Mouse (Mus musculus) cortical plate, adult 2 months (tissue): Measurements from ENCODE around the gene Myo1a. TPM values are rescaled to one million over a fixed set of nuclear protein-coding genes. Genes with fewer than 3 reads are reported as not detected.

Experiments
- H3K27ac ChIP-seq: fragments of 200-500 bp; 2 replicates; pipeline ENCODE4 v1.5.1; 2012; ENCODE audit warnings: low read length, control low read depth, inconsistent platforms; ENCODE audit not compliant: insufficient read depth
- H3K4me1 ChIP-seq: fragments of 200-500 bp; 2 replicates; pipeline ENCODE4 v1.6.1; 2011; ENCODE audit warnings: low read length; ENCODE audit not compliant: control insufficient read depth, insufficient read depth
- H3K4me3 ChIP-seq: fragments of 200-500 bp; 2 replicates; pipeline ENCODE4 v1.5.1; 2011; ENCODE audit warnings: mild to moderate bottlenecking, low read length, control low read depth; ENCODE audit not compliant: insufficient read depth
- CTCF ChIP-seq: fragments of 200-500 bp; IDR thresholded peaks from 2 replicates; pipeline ENCODE4 v1.5.1; 2011; ENCODE audit warnings: mild to moderate bottlenecking, control low read depth, low read length; ENCODE audit not compliant: insufficient read depth; ENCODE audit errors: extremely low read depth
- POLR2A ChIP-seq: fragments of 200-500 bp; IDR thresholded peaks from 2 replicates; pipeline ENCODE4 v1.6.1; 2011; ENCODE audit warnings: mild to moderate bottlenecking, low read length, control low read depth; ENCODE audit not compliant: insufficient read depth; ENCODE audit errors: extremely low read depth
- polyA plus RNA-seq: library from polyadenylated mRNA; depleted of rRNA; stranded (reverse); fragments of >200 nt; gene quantifications from 2 replicates; pipeline ENCODE4 v1.2.3, GENCODE M21; 2012

The Myo1a gene
- polyA plus RNA-seq, 1 experiment: 1.7 TPM

DNA sequence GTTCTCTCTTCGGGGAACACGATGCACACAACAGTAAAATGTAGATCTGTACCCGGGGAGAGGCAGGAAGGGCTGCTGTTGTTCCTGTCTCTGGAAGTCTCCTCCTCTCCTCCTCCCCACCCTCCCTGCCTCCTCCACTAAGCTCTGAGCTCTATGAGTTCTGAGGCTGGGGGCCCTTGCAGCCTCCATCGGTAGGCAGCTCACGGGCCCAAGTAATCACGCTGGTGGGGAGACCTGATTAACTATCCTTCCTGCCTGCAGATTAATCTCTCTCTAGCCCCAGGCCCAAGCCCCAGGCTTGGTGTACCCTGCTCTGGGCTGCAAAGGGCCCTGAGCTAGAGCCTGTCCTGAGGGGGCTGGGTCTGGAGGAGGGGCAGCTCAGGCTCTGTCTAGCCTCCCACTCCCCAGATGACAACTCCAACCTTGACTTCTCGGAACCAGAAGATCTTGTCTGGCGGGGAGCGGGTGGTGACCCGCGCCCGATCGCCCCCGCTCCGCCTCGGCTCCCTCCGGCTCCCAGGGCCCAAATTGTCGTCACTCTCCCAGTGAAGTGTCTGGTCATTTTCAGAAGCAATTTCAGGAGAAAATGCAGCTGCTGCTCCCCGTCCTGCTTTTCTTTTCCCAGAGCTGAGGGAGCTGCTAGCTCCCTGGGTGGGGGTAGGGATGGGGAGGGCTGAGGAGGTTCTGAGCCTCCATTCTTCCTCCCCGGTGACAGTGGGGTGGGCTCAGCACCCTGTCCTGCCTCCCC lies 16.9 kb downstream of the Myo1a start:
- no peak for TF ChIP-seq CTCF
- no peak for TF ChIP-seq POLR2A
- Histone ChIP-seq H3K4me3 (no peak overlapping the region), H3K27ac (no peak overlapping the region), H3K4me1 (no peaks in the 10 kb centered on the region)

DNA sequence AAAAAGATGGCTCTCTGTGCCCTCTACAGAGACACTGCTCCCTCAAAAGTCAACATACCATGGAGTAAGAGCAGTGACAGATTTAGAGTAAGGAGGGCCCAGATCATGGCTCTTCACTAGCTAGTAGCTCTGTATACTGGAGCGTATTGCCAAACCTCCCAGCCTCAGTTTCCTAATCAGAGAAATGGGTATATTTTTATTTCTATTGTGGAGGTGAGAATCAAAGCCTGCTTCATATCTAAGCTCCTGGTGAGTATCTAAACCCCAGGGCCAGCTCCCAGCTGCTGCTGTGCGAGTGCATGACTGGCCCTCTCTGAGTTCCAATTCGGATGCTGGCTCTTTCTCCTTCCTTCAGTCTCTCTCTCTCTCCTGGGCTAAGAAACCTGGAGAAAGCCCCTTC lies 19.2 kb downstream of the Myo1a start, which contains the start of gene Tac2:
TSS of gene Tac2 (plus strand) at position 301 of the 400 bp plus-strand sequence.
- Histone ChIP-seq H3K4me3 (no peak within 1 kb of the TSS), H3K27ac (no peak within 1 kb of the TSS), H3K4me1 (peaks cover 2% of the 10 kb centered on the region; the same call in 1 of the 2 replicates)
- TF ChIP-seq POLR2A: no peak
- no peak for TF ChIP-seq CTCF

DNA sequence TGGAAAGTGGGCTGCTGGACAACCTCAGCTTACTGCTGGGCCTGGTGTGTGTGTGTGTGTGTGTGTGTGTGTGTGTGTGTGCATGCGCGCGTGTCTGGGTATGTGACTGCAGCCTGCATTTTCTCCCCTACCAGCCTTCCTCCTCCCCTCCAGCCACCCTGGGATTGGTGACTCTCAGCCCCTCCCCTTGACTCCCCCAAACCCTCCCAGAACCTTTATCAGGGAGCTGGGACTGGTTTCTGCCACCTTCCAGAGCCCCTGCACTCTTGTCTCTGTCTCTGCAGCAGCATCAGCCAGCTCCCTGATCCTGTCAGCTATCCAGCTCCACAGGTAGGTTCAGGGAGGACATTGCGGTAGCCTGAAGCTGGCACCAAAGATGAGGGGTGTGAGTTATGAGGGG lies 20.2 kb downstream of the Myo1a start:
- H3K4me3 ChIP-seq: no peak overlapping the region
- peaks cover 2% of the 10 kb centered on the region; the same call in 1 of the 2 replicates for H3K4me1 ChIP-seq
- H3K27ac ChIP-seq: no peak overlapping the region
- no peak for TF ChIP-seq POLR2A
- TF ChIP-seq CTCF: no peak

DNA sequence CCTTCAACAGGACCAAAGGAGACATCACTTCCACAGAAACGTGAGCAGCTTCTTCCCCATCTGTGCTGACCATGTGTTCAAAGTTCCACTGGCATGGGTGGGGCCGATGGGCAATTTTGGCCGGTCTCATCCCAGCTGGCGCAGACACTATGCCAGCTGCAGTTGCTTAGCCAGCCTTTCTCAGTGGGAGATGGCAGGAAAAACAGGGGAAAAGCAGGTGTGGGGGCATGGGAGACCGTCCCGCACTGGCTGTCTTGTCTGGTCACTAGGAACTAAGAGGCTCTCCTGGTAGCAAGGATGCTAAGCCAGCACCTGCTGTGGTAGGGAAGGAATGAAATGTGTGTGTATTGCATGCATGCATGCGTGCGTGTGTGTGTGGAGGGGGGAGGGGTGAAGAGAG lies 23.5 kb downstream of the Myo1a start:
- no peak for TF ChIP-seq CTCF
- TF ChIP-seq POLR2A: no peak
- Histone ChIP-seq H3K4me1 (peaks cover 2% of the 10 kb centered on the region; the same call in 1 of the 2 replicates), H3K4me3 (no peak overlapping the region), H3K27ac (no peak overlapping the region)

DNA sequence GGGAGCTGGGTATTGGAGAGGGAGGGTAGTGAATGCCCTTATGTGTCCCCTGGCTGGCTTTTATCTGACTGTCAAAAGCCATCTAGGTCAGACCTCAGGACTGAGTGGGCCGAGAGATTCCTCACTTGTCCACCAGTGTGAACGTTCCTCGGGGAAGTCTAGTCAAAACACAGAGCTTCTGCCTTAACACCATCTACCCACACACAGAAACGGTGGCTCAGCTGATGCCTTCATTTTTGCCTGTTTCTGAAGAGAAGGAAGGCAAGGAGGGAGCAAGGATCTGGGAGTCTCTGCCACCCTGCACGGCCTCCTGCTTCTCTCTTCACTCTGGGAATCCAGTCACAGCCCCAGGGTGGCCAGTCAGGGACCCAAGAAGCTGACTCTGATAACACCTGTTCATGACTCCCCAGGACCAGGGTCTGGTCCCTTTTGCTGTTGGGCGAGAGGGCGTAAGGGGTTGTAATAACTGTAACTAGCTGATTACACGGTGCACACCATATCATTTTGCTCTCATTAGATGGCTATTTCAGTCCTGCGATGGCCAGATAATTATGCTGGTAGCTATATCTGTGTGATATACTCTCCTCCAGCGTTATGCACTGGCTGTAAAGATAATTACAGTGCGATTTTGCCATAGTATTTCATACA lies 25.4 kb downstream of the Myo1a start:
- TF ChIP-seq POLR2A (no peak), CTCF (no peak)
- H3K27ac ChIP-seq: no peak overlapping the region
- peaks cover 2% of the 10 kb centered on the region; the same call in 1 of the 2 replicates for H3K4me1 ChIP-seq
- H3K4me3 ChIP-seq: no peak overlapping the region

DNA sequence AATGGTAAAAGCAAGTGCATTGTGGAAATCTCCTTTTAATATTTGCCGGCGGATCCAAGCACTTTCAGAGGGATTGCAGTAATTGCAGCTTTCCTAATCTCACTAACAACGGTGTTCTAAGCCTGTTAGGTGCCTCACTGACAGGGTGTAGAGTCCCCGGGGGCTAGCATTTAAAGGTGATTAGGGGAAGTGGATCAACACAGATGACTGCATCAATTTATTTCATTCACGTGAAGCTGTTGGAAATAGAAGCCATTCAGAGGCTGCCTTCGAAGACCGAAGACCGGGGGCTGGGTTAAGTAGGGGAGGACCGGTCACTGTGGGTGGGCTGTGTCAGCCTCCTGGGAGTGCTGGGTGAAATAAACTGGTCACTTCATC lies 26.0 kb downstream of the Myo1a start:
- no peak for TF ChIP-seq CTCF
- no peak for TF ChIP-seq POLR2A
- Histone ChIP-seq H3K4me3 (no peak overlapping the region), H3K4me1 (peaks cover 2% of the 10 kb centered on the region; the same call in 1 of the 2 replicates), H3K27ac (no peak overlapping the region)

DNA sequence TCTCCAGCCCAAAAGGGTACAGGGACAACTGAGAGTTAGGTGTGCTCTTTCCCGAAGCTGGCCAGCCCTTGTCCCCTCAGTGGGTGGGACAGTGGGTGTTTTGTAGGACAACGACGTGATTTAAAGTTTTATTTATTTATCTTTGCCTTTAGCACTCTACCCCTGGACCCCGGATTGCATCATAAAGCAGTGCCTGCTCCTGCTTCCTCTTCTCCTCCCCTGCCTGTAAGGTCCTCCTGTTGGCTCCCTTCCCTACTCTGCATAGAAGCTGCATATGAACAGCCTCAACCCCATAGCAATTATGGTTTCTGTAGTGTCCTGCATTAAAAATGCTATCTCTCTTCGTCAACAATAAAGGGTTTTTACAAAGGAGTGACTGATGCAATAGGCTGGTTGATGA lies 26.4 kb downstream of the Myo1a start:
- H3K27ac ChIP-seq: no peak overlapping the region
- no peak overlapping the region for H3K4me3 ChIP-seq
- no peak for TF ChIP-seq POLR2A
- no peak for TF ChIP-seq CTCF
- peaks cover 2% of the 10 kb centered on the region; the same call in 1 of the 2 replicates for H3K4me1 ChIP-seq

DNA sequence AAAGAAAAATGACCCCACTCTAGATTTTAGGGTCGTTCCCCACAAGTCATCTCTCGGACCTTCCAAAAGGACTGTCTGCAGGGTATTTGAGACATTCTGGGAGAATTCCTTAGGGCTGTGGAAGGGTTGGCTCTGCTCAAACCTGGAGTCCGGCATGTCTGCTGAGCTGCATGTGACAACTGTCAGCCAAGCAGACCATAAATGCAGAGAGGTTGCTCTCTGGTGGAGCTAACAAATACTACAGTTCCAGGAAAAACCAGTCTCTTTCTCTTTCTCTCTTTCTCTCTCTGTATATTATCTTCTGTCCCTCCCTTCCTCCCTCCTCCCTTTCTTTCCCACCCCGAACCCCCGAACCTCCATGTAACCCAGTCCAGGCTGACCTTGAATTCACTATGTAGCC lies 29.5 kb downstream of the Myo1a start:
- H3K4me1 ChIP-seq: no peaks in the 10 kb centered on the region
- no peak overlapping the region for H3K27ac ChIP-seq
- no peak overlapping the region for H3K4me3 ChIP-seq
- TF ChIP-seq POLR2A (no peak), CTCF (peak; percentile 57)

DNA sequence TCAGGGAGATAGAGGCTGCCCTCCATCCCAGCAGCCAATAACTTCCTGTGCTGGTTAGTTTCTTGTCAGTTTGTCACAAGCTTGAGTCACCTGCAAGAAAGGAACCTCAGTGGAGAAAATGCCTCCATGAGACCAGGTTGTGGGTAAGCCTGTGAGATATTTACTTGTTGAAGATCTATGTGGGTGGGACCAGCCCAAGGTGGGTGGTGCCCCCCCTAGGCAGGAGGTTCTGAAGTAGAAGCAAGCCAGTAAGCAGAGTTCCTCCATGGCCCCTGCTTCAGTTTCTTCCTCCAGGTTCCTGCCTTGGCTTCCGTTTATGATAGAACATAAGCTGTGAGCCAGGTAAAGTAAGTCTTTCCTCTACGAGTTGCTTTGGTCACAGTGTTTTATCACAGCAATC lies 31.3 kb downstream of the Myo1a start:
- no peak for TF ChIP-seq CTCF
- no peaks in the 10 kb centered on the region for H3K4me1 ChIP-seq
- H3K4me3 ChIP-seq: no peak overlapping the region
- H3K27ac ChIP-seq: no peak overlapping the region

DNA sequence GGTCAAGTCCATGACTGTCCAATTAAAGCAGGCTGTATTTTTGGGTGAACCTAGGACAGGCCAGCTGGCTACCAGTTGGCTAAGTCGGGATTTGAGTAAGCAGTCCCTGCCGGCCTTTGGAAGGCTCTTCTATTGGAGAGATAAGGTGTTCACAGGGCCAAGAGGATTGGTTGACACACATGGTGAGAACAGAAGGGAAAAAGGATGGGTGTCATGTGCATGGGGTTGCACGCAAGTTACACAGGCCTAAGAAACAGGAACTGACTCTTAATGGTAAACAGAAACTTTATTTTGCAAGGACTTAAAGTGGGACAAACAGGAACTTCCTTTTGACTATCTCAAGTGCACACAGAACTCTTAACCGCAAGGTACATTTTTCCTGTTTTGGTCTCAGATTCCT lies 31.9 kb downstream of the Myo1a start:
- TF ChIP-seq CTCF: no peak
- no peak for TF ChIP-seq POLR2A
- Histone ChIP-seq H3K4me1 (no peaks in the 10 kb centered on the region), H3K4me3 (no peak overlapping the region), H3K27ac (no peak overlapping the region)
